Mouse (Mus musculus) G1E (cell line): ENCODE measurements around the gene Spry1.

Experiments
- CTCF ChIP-seq: IDR thresholded peaks from 2 replicates; pipeline ENCODE4 v1.5.1; 2012; ENCODE audit warnings: low read depth, low read length, inconsistent platforms, mixed read lengths
- TAL1 ChIP-seq: conservative IDR thresholded peaks from 2 replicates; pipeline ENCODE4 v1.6.1; 2012; ENCODE audit warnings: low read depth, low read length, inconsistent platforms, mixed read lengths

DNA sequence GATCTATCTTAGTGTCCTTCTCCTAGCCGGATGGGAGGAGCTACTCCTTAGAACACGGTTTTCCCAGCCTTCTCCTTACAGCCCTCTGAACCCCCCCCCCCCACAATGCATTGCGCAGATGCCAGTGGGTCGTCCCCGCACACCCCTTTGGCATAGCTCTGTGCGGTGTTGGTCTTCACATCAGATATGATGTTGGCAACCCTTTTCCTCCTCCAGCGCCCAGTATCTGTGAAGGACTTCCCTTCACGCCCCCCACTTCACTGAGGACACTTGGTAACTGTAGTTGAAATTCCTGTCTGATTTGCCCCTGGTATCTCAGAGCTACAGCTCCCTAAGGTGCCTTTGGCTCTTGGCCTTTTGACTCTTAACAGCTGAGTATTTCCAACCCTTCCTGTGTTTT lies 4.2 kb downstream of the Spry1 start:
- TF ChIP-seq CTCF = no peak
- no peak for TF ChIP-seq TAL1
